Mouse (Mus musculus) adrenal gland, adult 10 weeks (tissue): ENCODE data around the gene Olfr351. TPM values are rescaled to one million over a fixed set of nuclear protein-coding genes. Genes with fewer than 3 reads are reported as not detected.

Source experiments
- polyA plus RNA-seq: library from polyadenylated mRNA; stranded (reverse); fragments of 350-450 nt; fragmentation: Illumina TruSeq; extraction: RNeasy Lipid Tissue Mini Kit (QIAGEN cat#74804); gene quantifications from one replicate; pipeline ENCODE4 v1.2.3, GENCODE M21; 2014; ENCODE audit warnings: low read depth, low replicate concordance

The Olfr351 gene
- not detected for polyA plus RNA-seq

GRCm38 (mm10) chr2:36862560-36862959 is at the start of gene Olfr351:
Gene Olfr351, minus strand, starts transcription at chr2:36862660.

GRCm38 (mm10) chr2:36905380-36905779 is 42.9 kb upstream of the Olfr351 start, which contains the start of gene Olfr354:
Gene Olfr354, plus strand, starts transcription at chr2:36905680.

GRCm38 (mm10) chr2:36892836-36893235 is 30.4 kb upstream of the Olfr351 start, which contains the start of gene Olfr353:
Gene Olfr353, minus strand, starts transcription at chr2:36892936.

GRCm38 (mm10) chr2:36868160-36868559 is 5.7 kb upstream of the Olfr351 start, which contains the start of gene Olfr352:
Gene Olfr352, plus strand, starts transcription at chr2:36868460.

GRCm38 (mm10) chr2:36846010-36846409 is 16.4 kb downstream of the Olfr351 start, which contains the start of gene Olfr350:
Gene Olfr350, plus strand, starts transcription at chr2:36846310.

GRCm38 (mm10) chr2:36816932-36817331 is 45.5 kb downstream of the Olfr351 start, which contains the start of gene Olfr3:
Gene Olfr3, minus strand, starts transcription at chr2:36817032.

Other genes starting within 250 kb of the Olfr351 start
- not detected for gene Olfr345, start 222.6 kb downstream of the Olfr351 start, polyA plus RNA-seq
- not detected for gene Olfr346, start 176.9 kb downstream of the Olfr351 start, polyA plus RNA-seq
- not detected for gene Olfr347, start 130.8 kb downstream of the Olfr351 start, polyA plus RNA-seq
- gene Olfr348, start 78.4 kb downstream of the Olfr351 start, polyA plus RNA-seq, result not detected
- gene Olfr50, start 72.1 kb downstream of the Olfr351 start, polyA plus RNA-seq, result not detected
- not detected for gene Olfr3, start 45.6 kb downstream of the Olfr351 start, polyA plus RNA-seq
- gene Olfr350, start 16.4 kb downstream of the Olfr351 start, polyA plus RNA-seq, result not detected
- not detected for gene Olfr352, start 5.8 kb upstream of the Olfr351 start, polyA plus RNA-seq
- gene Olfr353, start 30.3 kb upstream of the Olfr351 start, polyA plus RNA-seq, result not detected
- gene Olfr354, start 43.0 kb upstream of the Olfr351 start, polyA plus RNA-seq, result not detected
- not detected for gene Olfr355, start 66.2 kb upstream of the Olfr351 start, polyA plus RNA-seq
- not detected for gene Olfr356, start 74.5 kb upstream of the Olfr351 start, polyA plus RNA-seq
- gene Olfr357, start 131.2 kb upstream of the Olfr351 start, polyA plus RNA-seq, result not detected
- gene Olfr358, start 146.7 kb upstream of the Olfr351 start, polyA plus RNA-seq, result not detected
- gene Olfr360, start 203.1 kb upstream of the Olfr351 start, polyA plus RNA-seq, result not detected
- gene Olfr361, start 226.6 kb upstream of the Olfr351 start, polyA plus RNA-seq, result not detected